Mouse (Mus musculus) kidney, adult 2 months (tissue): ENCODE results near the gene Sin3a.

Experiments used
- CTCF ChIP-seq: fragments of 200-500 bp; conservative IDR thresholded peaks from 2 replicates; pipeline ENCODE4 v1.5.1; 2011; ENCODE audit warnings: low read depth, mild to moderate bottlenecking, control low read depth, low read length, moderate library complexity, mixed read lengths; ENCODE audit not compliant: insufficient read depth, insufficient read length
- POLR2A ChIP-seq: fragments of 200-500 bp; IDR thresholded peaks from one replicate; pipeline ENCODE4 v1.6.1; 2011; ENCODE audit warnings: low read depth, low read length, control low read depth

GRCm38 (mm10) chr9:57070800-57071545 is 867 bp upstream of the Sin3a start:
- TF ChIP-seq POLR2A (no peak), CTCF (no peak)
